ENCODE assay signal across 8 mouse cellular contexts in the genomic region with DNA sequence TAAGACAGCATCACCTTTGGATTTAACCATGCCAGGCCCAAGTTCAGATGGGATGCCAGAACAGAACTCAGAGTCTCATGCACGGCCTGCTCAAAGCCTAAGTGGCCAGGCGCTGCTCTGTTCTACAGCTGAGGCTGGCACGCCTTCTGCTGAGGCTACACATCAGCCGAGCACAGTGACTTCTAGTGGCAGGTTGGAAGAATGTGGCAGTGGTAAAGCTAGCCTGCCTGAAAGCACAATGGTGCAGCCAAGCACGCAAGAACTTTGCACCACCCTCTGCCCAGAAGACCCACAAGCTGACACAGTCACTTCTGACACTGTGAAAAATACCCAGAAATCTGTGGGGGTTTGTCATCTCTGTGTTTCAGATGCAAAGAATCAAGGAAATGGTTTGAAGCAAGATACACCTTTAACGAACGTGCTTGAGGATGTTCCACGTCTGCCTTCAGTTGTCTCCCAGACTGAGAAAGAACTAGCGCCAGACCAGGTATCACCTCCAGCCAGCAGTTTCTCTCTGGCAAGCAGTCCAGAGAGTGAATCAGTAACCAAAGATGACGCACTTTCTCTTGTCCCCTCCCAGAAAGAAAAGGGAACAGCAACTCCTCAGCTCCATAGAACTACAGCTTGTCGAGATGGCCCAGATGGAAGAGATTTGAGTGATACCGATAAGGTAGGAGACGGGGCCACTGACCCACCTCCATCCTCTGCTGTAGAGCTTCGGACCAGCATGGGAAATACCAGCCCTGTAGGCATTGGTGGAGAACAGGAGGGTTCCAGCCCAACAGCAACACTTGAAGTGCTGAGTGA.
A peak's percentile ranks its signal among the peaks of the same experiment; 100 is the strongest.
DNase-seq lines count a peak whose midpoint lies in the region; ATAC-seq and TF ChIP-seq lines count a peak whose summit lies in the region.

No protein-coding gene starts in this region.

- peak; percentile 70 for TF ChIP-seq CTCF in Patski (IDR thresholded peaks at IDR 0.05)
- TF ChIP-seq CTCF in liver, adult 2 months (IDR thresholded peaks at IDR 0.05; ENCODE audit: low read depth, low read length) = peak; percentile 86
- peak; percentile 35; the same call in 1 of the 2 replicates for TF ChIP-seq CTCF in spleen, adult 2 months (IDR thresholded peaks at IDR 0.05; ENCODE audit: extremely low read depth, insufficient read depth, insufficient read length, insufficient replicate concordance)

- POLR2A ChIA-PET in Patski (lab: Charles Lee) = interaction anchor here (1.0 to 1.1 kb wide), 2 partner anchors 14 to 58 kb away, joined by 3 to 4 read pairs; no protein-coding TSS in a partner anchor

- H3K9ac ChIP-seq in heart, embryonic 15.5 days = no peak overlapping the region
- H3K9ac ChIP-seq in liver, adult 2 months (ENCODE audit: low read depth, low read length) = peak overlapping the region; percentile 73

- H3K27me3 ChIP-seq in Patski = no peaks in the 10 kb centered on the region
- H3K27me3 ChIP-seq in heart, embryonic 15.5 days = no peaks in the 10 kb centered on the region
- no peaks in the 10 kb centered on the region for H3K27me3 ChIP-seq in liver, adult 2 months (ENCODE audit: control insufficient read depth, insufficient read depth, low read length)
- H3K27me3 ChIP-seq in spleen, adult 2 months (ENCODE audit: control insufficient read depth, insufficient read depth, low read length) = no peaks in the 10 kb centered on the region

- in situ Hi-C loops in Patski (cut with MboI; ENCODE audit: low pct_unique_long_range_greater_than_20kb) = no loop called here

- peaks cover 59% of the 10 kb centered on the region for H3K4me1 ChIP-seq in heart, embryonic 15.5 days (replicated peaks)
- H3K4me1 ChIP-seq in liver, adult 2 months (ENCODE audit: control insufficient read depth, insufficient read depth, low read length) = peaks cover 21% of the 10 kb centered on the region
- H3K4me1 ChIP-seq in spleen, adult 2 months (ENCODE audit: control insufficient read depth, insufficient read depth, insufficient read length) = peaks cover 19% of the 10 kb centered on the region; the same call in 1 of the 2 replicates

- no peak overlapping the region for H3K4me2 ChIP-seq in heart, embryonic 15.5 days

- WGBS in heart, embryonic 15.5 days = 74% methylated on average over 14 of the region's 14 CpGs
- WGBS in liver, adult 2 months = 23% methylated on average over 14 of the region's 14 CpGs
- WGBS in spleen, adult 2 months = 50% methylated on average over 14 of the region's 14 CpGs

- H3K79me2 ChIP-seq in liver, adult 2 months (ENCODE audit: control insufficient read depth, insufficient read depth, low read length) = peaks cover 12% of the 10 kb centered on the region; the same call in 1 of the 2 replicates

- no peak overlapping the region for H3K4me3 ChIP-seq in heart, embryonic 15.5 days
- peak overlapping the region; percentile 45 for H3K4me3 ChIP-seq in liver, adult 2 months (ENCODE audit: insufficient read depth, low read depth, low read length)
- H3K4me3 ChIP-seq in spleen, adult 2 months (ENCODE audit: extremely low read depth, insufficient read depth, insufficient read length) = peak overlapping the region; percentile 6; the same call in 1 of the 2 replicates

- CTCF ChIA-PET in Patski (lab: Charles Lee) = interaction anchor here (1.0 to 2.9 kb wide), 8 partner anchors 9 to 239 kb away, joined by 3 to 8 read pairs (median 4); no protein-coding TSS in a partner anchor

- DNase-seq in CD4-positive helper T cell, adult 2 months (ENCODE audit: low read depth, low spot score) = peak; percentile 87
- no peak for DNase-seq in Patski (ENCODE audit: low read depth, low spot score)
- DNase-seq in liver, adult 2 months (ENCODE audit: extremely low read depth, low read depth, low spot score) = peak; percentile 95
- DNase-seq in spleen, adult 2 months (ENCODE audit: low read depth in 1 of 2, low spot score in 2 of 2) = peak; percentile 43 to 62
- DNase-seq in layer of hippocampus, adult 18-20 months (ENCODE audit: low spot score in 2 of 2) = no peak
- DNase-seq in urinary bladder, postnatal 36 days (ENCODE audit: low spot score in 2 of 2) = no peak
- no peak for DNase-seq in neural tube, embryonic 10.5 days (ENCODE audit: extremely low spot score, low spot score)

- H3K9me3 ChIP-seq in heart, embryonic 15.5 days (replicated peaks) = no peaks in the 10 kb centered on the region

- peaks cover 26% of the 10 kb centered on the region; the same call in 1 of the 2 replicates for H3K36me3 ChIP-seq in heart, embryonic 15.5 days
- no peaks in the 10 kb centered on the region for H3K36me3 ChIP-seq in liver, adult 2 months (ENCODE audit: control insufficient read depth, insufficient read depth, low read length)
- peaks cover 3% of the 10 kb centered on the region; the same call in 1 of the 2 replicates for H3K36me3 ChIP-seq in spleen, adult 2 months (ENCODE audit: control insufficient read depth, insufficient read depth, low read length)

- H3K27ac ChIP-seq in heart, embryonic 15.5 days = peak overlapping the region; percentile 83
- H3K27ac ChIP-seq in liver, adult 2 months (replicated peaks; ENCODE audit: insufficient read depth, low read depth, low read length) = peak overlapping the region; percentile 80
- peak overlapping the region; percentile 81 for H3K27ac ChIP-seq in spleen, adult 2 months (ENCODE audit: insufficient read depth, low read length)

- peak; percentile 94 for ATAC-seq in Patski
- ATAC-seq in heart, embryonic 15.5 days (replicated peaks; ENCODE audit: insufficient number of reproducible peaks, insufficient read depth, low FRiP score, low read depth) = peak; percentile 48; the same call in 1 of the 2 replicates

- TF ChIP-seq POLR2A in liver, adult 2 months (IDR thresholded peaks at IDR 0.05; ENCODE audit: extremely low read depth, insufficient read depth, low read length) = no peak
- no peak for TF ChIP-seq POLR2A in spleen, adult 2 months (IDR thresholded peaks at IDR 0.05; ENCODE audit: low read depth, low read length)

Comparison
In these comparisons a context has a peak if more than half of its experiments do, and no peak if none do; other contexts are left out.
1. DNase-seq: peak in CD4-positive helper T cell, adult 2 months (single experiment), liver, adult 2 months (single experiment) and spleen, adult 2 months (2 of 2); none in Patski (single experiment), layer of hippocampus, adult 18-20 months (0 of 2), urinary bladder, postnatal 36 days (0 of 2) and neural tube, embryonic 10.5 days (single experiment).
2. CTCF ChIP-seq: peak in every context shown above with its lines; median percentile 86 in liver, adult 2 months; 70 in Patski; 35 in spleen, adult 2 months.
3. Peak in every context shown above with its lines, with median percentiles within 50 percentile points of each other: H3K27ac ChIP-seq.